Mouse (Mus musculus) G1E (cell line): Measurements from ENCODE around the gene Tbata.

Experiments
- CTCF ChIP-seq: IDR thresholded peaks from 2 replicates; pipeline ENCODE4 v1.5.1; 2012; ENCODE audit warnings: low read depth, low read length, inconsistent platforms, mixed read lengths
- GATA1 ChIP-seq: IDR thresholded peaks from 2 replicates; pipeline ENCODE4 v1.6.1; 2012; ENCODE audit warnings: borderline replicate concordance, low read length, inconsistent platforms, mixed read lengths
- TAL1 ChIP-seq: conservative IDR thresholded peaks from 2 replicates; pipeline ENCODE4 v1.6.1; 2012; ENCODE audit warnings: low read depth, low read length, inconsistent platforms, mixed read lengths

DNA sequence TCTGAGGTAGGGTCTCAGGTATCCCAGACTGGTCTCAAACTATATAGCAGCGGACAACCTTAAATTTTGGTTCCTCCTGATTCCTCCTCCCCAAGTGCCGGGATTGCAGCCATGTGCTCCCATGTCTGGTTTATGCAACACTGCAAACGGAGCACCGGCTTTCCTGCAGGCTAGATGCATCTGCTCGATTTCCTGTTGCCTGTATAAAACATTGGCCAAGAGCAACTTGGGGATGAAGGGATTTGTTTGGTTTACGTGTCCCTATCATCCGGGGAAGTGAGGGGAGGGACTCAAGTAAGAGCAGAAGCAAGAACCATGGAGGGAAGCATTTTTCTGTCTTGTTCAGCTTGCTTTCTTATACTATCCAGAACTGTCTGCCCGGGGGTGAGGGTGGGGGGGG is 23.5 kb downstream of the Tbata start:
- no peak for TF ChIP-seq CTCF
- TF ChIP-seq GATA1: no peak
- TF ChIP-seq TAL1: no peak
